Comparison of ENCODE assay signal across 20 mouse cellular contexts in genomic region chr8:9261527-9261926, GRCm38 (mm10).
DNase-seq lines count a peak whose midpoint lies in the region; ATAC-seq lines count a peak whose summit lies in the region.
"Had no signal": no experiment of that assay in that cellular context is flagged by ENCODE, and none has a peak within 500 bp of the region (broad histone marks: within the 10 kb centered on the region; RNA-seq: fewer than 3 reads in every experiment).

No protein-coding gene starts in this region.

- peak overlapping the region; percentile 31; the same call in 1 of the 2 replicates for H3K9ac ChIP-seq in midbrain, embryonic 11.5 days (ENCODE audit: low read length)
- H3K9ac ChIP-seq: heart, embryonic 13.5 days; liver, embryonic 12.5 days had no signal

- peaks cover 7% of the 10 kb centered on the region for H3K4me1 ChIP-seq in hindbrain, embryonic 10.5 days (replicated peaks)
- 0 out of 2 replicates have a peak, but pooled peaks cover 5% of the 10 kb centered on the region for H3K4me1 ChIP-seq in midbrain, embryonic 11.5 days (ENCODE audit: control insufficient read depth, insufficient read depth, low read length)
- H3K4me1 ChIP-seq: heart, embryonic 13.5 days; liver, embryonic 12.5 days had no signal

- no peaks in the 10 kb centered on the region for H3K36me3 ChIP-seq in hindbrain, embryonic 10.5 days
- no peaks in the 10 kb centered on the region for H3K36me3 ChIP-seq in midbrain, embryonic 11.5 days (ENCODE audit: control insufficient read depth, insufficient read depth, low read length)
- H3K36me3 ChIP-seq: heart, embryonic 13.5 days; liver, embryonic 12.5 days had no signal

- peak overlapping the region; percentile 63 for H3K27ac ChIP-seq in hindbrain, embryonic 10.5 days
- H3K27ac ChIP-seq in midbrain, embryonic 11.5 days (ENCODE audit: low read depth, low read length) = no peak overlapping the region
- H3K27ac ChIP-seq: heart, embryonic 13.5 days; liver, embryonic 12.5 days had no signal

- 44% methylated on average over 8 of the region's 8 CpGs for WGBS in hindbrain, embryonic 10.5 days
- WGBS in midbrain, embryonic 11.5 days = 43% methylated on average over 8 of the region's 8 CpGs

- ATAC-seq in midbrain, embryonic 11.5 days (ENCODE audit: low FRiP score) = peak; percentile 33; the same call in 1 of the 2 replicates
- ATAC-seq: liver, embryonic 12.5 days had no signal

- DNase-seq in kidney, postnatal 14 days = peak; percentile 5
- no peak for DNase-seq in kidney, adult 18-20 months
- DNase-seq in ES-CJ7 (ENCODE audit: low read depth, low spot score) = peak; percentile 10
- DNase-seq in hindbrain, embryonic 10.5 days (ENCODE audit: low spot score) = peak; percentile 32
- no peak for DNase-seq in midbrain, embryonic 11.5 days (ENCODE audit: low spot score, missing footprints)
- DNase-seq in gastrocnemius, postnatal 10 days = no peak
- no peak for DNase-seq in right cerebral cortex, postnatal 10 days (ENCODE audit: low spot score in 2 of 2)
- DNase-seq in layer of hippocampus, postnatal 25 days (ENCODE audit: extremely low spot score in 1 of 2, low spot score in 1 of 2) = no peak
- DNase-seq: adrenal gland, adult 8-10 months; B cell, adult 2 months; cerebellum, adult 8-10 months; gastrocnemius, postnatal 25 days; heart, postnatal 4 days; kidney, adult 11 months; kidney, postnatal 4 days; left cerebral cortex, postnatal 4 days; thymus, adult 18-20 months had no signal

- no peaks in the 10 kb centered on the region for H3K27me3 ChIP-seq in hindbrain, embryonic 10.5 days (ENCODE audit: insufficient read depth, poor library complexity, severe bottlenecking)
- H3K27me3 ChIP-seq in midbrain, embryonic 11.5 days (ENCODE audit: control insufficient read depth, insufficient read depth, low read length) = no peaks in the 10 kb centered on the region
- H3K27me3 ChIP-seq: heart, embryonic 13.5 days; liver, embryonic 12.5 days had no signal

- H3K4me3 ChIP-seq in hindbrain, embryonic 10.5 days = no peak overlapping the region
- no peak overlapping the region for H3K4me3 ChIP-seq in midbrain, embryonic 11.5 days (ENCODE audit: low read depth, low read length)
- H3K4me3 ChIP-seq: heart, embryonic 13.5 days; liver, embryonic 12.5 days; myocyte had no signal

- H3K9me3 ChIP-seq in hindbrain, embryonic 10.5 days = no peaks in the 10 kb centered on the region
- no peaks in the 10 kb centered on the region for H3K9me3 ChIP-seq in midbrain, embryonic 11.5 days (ENCODE audit: control insufficient read depth, low read length)
- H3K9me3 ChIP-seq: heart, embryonic 13.5 days; liver, embryonic 12.5 days had no signal

- no peak overlapping the region for H3K4me2 ChIP-seq in midbrain, embryonic 11.5 days
- H3K4me2 ChIP-seq: heart, embryonic 13.5 days; liver, embryonic 12.5 days had no signal

Comparison
In these comparisons a context has a peak if more than half of its experiments do, and no peak if none do; other contexts are left out.
1. DNase-seq: peak in kidney, postnatal 14 days (single experiment), ES-CJ7 (single experiment) and hindbrain, embryonic 10.5 days (single experiment); none in kidney, adult 18-20 months (single experiment), midbrain, embryonic 11.5 days (single experiment), gastrocnemius, postnatal 10 days (single experiment), right cerebral cortex, postnatal 10 days (0 of 2) and layer of hippocampus, postnatal 25 days (0 of 2).